Mouse (Mus musculus) neural tube, embryonic 15.5 days (tissue): ENCODE results near the gene Agpat1. TPM values are rescaled to one million over a fixed set of nuclear protein-coding genes. Genes with fewer than 3 reads are reported as not detected.

Source experiments
- ATAC-seq: fragments of 200-750 bp; cut with Nextera tagmentation; 2 replicates; pipeline ENCODE4 v1.8.0; 2017; ENCODE audit warnings: mild to moderate bottlenecking, moderate TSS enrichment, moderate library complexity; ENCODE audit not compliant: low FRiP score
- H3K27ac ChIP-seq: fragments of 300-500 bp; sonication (generic); replicated peaks from 2 replicates; pipeline ENCODE4 v1.5.1; 2015; ENCODE audit warnings: mild to moderate bottlenecking, inconsistent platforms
- H3K27me3 ChIP-seq: fragments of 300-500 bp; sonication (generic); replicated peaks from 2 replicates; pipeline ENCODE4 v1.6.1; 2015; ENCODE audit warnings: inconsistent platforms
- H3K36me3 ChIP-seq: fragments of 300-500 bp; sonication (generic); 2 replicates; pipeline ENCODE4 v1.6.1; 2015; ENCODE audit warnings: inconsistent platforms
- H3K4me1 ChIP-seq: fragments of 300-500 bp; sonication (generic); 2 replicates; pipeline ENCODE4 v1.6.1; 2015; ENCODE audit warnings: inconsistent platforms
- H3K4me2 ChIP-seq: fragments of 300-500 bp; sonication (generic); 2 replicates; pipeline ENCODE4 v1.6.1; 2015; ENCODE audit warnings: inconsistent platforms, mild to moderate bottlenecking, moderate library complexity
- H3K4me3 ChIP-seq: fragments of 300-500 bp; sonication (generic); replicated peaks from 2 replicates; pipeline ENCODE4 v1.5.1; 2015; ENCODE audit warnings: mild to moderate bottlenecking, inconsistent platforms
- H3K9ac ChIP-seq: fragments of 300-500 bp; sonication (generic); replicated peaks from 2 replicates; pipeline ENCODE4 v1.6.1; 2015; ENCODE audit warnings: mild to moderate bottlenecking, inconsistent platforms
- H3K9me3 ChIP-seq: fragments of 300-500 bp; sonication (generic); replicated peaks from 2 replicates; pipeline ENCODE4 v1.6.1; 2016; ENCODE audit warnings: inconsistent platforms
- WGBS: fragments of 180-500 bp; shearing (Covaris S2); methylation state at CpG from one replicate; pipeline ENCODE4 v1.1.7; 2015; ENCODE audit warnings: mixed read lengths; 5-methylcytosine and 5-hydroxymethylcytosine counted together
- polyA plus RNA-seq: library from polyadenylated mRNA; unstranded; fragments of >200 nt; fragmentation: Nextera tagmentation; extraction: Ambion mirVana; gene quantifications from 2 replicates; pipeline ENCODE4 v1.2.1, GENCODE M21; 2015

The Agpat1 gene
- polyA plus RNA-seq, result 109 and 133 TPM in 2 replicates

- 0% methylated on average over 35 of the region's 35 CpGs for WGBS
- Histone ChIP-seq H3K4me2 (peak within 1 kb of the TSS; percentile 97), H3K9ac (peak within 1 kb of the TSS; percentile 97), H3K4me3 (peak within 1 kb of the TSS; percentile 84), H3K4me1 (peaks cover 50% of the 10 kb centered on the region), H3K9me3 (no peaks in the 10 kb centered on the region), H3K36me3 (peaks cover 20% of the 10 kb centered on the region), H3K27ac (peak within 1 kb of the TSS; percentile 92), H3K27me3 (no peaks in the 10 kb centered on the region)
- ATAC-seq, result peak; percentile 89
These were observed at the start of gene Agpat1 for GRCm38 (mm10) chr17:34604061-34604508. Gene Agpat1, plus strand, starts transcription at chr17:34604262.

- 24% methylated on average over 5 of the region's 5 CpGs for WGBS
- H3K27me3 ChIP-seq, result 0 out of 2 replicates have a peak, but pooled peaks cover 3% of the 10 kb centered on the region
- H3K4me3 ChIP-seq, result no peak overlapping the region
- H3K9ac ChIP-seq, result no peak overlapping the region
- no peak overlapping the region for H3K27ac ChIP-seq
- no peaks in the 10 kb centered on the region for H3K36me3 ChIP-seq
- H3K4me1 ChIP-seq, result no peaks in the 10 kb centered on the region
- no peaks in the 10 kb centered on the region for H3K9me3 ChIP-seq
- H3K4me2 ChIP-seq, result no peak overlapping the region
- ATAC-seq, result no peak
These were observed 48.6 kb upstream of the Agpat1 start for GRCm38 (mm10) chr17:34555483-34555882.

- ATAC-seq, result no peak
- Histone ChIP-seq H3K27me3 (0 out of 2 replicates have a peak, but pooled peaks cover 3% of the 10 kb centered on the region), H3K4me2 (no peak overlapping the region), H3K9ac (no peak overlapping the region), H3K9me3 (no peaks in the 10 kb centered on the region), H3K4me1 (no peaks in the 10 kb centered on the region), H3K27ac (no peak overlapping the region), H3K36me3 (no peaks in the 10 kb centered on the region), H3K4me3 (no peak overlapping the region)
- WGBS, result 89% methylated on average over 8 of the region's 8 CpGs
These were observed 47.7 kb upstream of the Agpat1 start for GRCm38 (mm10) chr17:34556406-34556805.

- no peak overlapping the region for H3K4me2 ChIP-seq
- no peak overlapping the region for H3K4me3 ChIP-seq
- H3K27ac ChIP-seq, result no peak overlapping the region
- H3K4me1 ChIP-seq, result no peaks in the 10 kb centered on the region
- H3K27me3 ChIP-seq, result 0 out of 2 replicates have a peak, but pooled peaks cover 3% of the 10 kb centered on the region
- H3K36me3 ChIP-seq, result no peaks in the 10 kb centered on the region
- ATAC-seq, result no peak
- WGBS, result 52% methylated on average over 11 of the region's 11 CpGs
- no peak overlapping the region for H3K9ac ChIP-seq
- no peaks in the 10 kb centered on the region for H3K9me3 ChIP-seq
These were observed 46.7 kb upstream of the Agpat1 start for GRCm38 (mm10) chr17:34557411-34557810.

- 90% methylated on average over 7 of the region's 7 CpGs for WGBS
- Histone ChIP-seq H3K27ac (no peak overlapping the region), H3K27me3 (0 out of 2 replicates have a peak, but pooled peaks cover under 1% of the 10 kb centered on the region), H3K4me1 (0 out of 2 replicates have a peak, but pooled peaks cover 1% of the 10 kb centered on the region), H3K9me3 (no peaks in the 10 kb centered on the region), H3K9ac (no peak overlapping the region), H3K4me3 (no peak overlapping the region), H3K4me2 (no peak overlapping the region), H3K36me3 (no peaks in the 10 kb centered on the region)
- ATAC-seq, result no peak
These were observed 44.9 kb upstream of the Agpat1 start for GRCm38 (mm10) chr17:34559116-34559515.

- Histone ChIP-seq H3K4me3 (no peak overlapping the region), H3K27me3 (no peaks in the 10 kb centered on the region), H3K36me3 (no peaks in the 10 kb centered on the region), H3K27ac (no peak overlapping the region), H3K9ac (no peak overlapping the region), H3K9me3 (no peaks in the 10 kb centered on the region), H3K4me1 (0 out of 2 replicates have a peak, but pooled peaks cover 5% of the 10 kb centered on the region), H3K4me2 (no peak overlapping the region)
- 28% methylated on average over 15 of the region's 15 CpGs for WGBS
- ATAC-seq, result no peak
These were observed 44.2 kb upstream of the Agpat1 start for GRCm38 (mm10) chr17:34559895-34560294.

GRCm38 (mm10) chr17:34560438-34560837 lies 43.6 kb upstream of the Agpat1 start:
- WGBS, result 94% methylated on average over 6 of the region's 6 CpGs
- no peak for ATAC-seq

GRCm38 (mm10) chr17:34561200-34561599 lies 42.9 kb upstream of the Agpat1 start:
- Histone ChIP-seq H3K9me3 (no peaks in the 10 kb centered on the region), H3K4me3 (no peak overlapping the region), H3K27me3 (no peaks in the 10 kb centered on the region), H3K27ac (no peak overlapping the region), H3K9ac (no peak overlapping the region), H3K4me1 (0 out of 2 replicates have a peak, but pooled peaks cover 5% of the 10 kb centered on the region), H3K36me3 (no peaks in the 10 kb centered on the region), H3K4me2 (no peak overlapping the region)
- 54% methylated on average over 8 of the region's 8 CpGs for WGBS
- no peak for ATAC-seq

More at GRCm38 (mm10) chr17:34560438-34560837, 43.6 kb upstream of the Agpat1 start:
- no peak overlapping the region for H3K4me3 ChIP-seq
- no peak overlapping the region for H3K27ac ChIP-seq
- H3K36me3 ChIP-seq, result no peaks in the 10 kb centered on the region
- no peak overlapping the region for H3K9ac ChIP-seq
- H3K4me2 ChIP-seq, result no peak overlapping the region
- H3K4me1 ChIP-seq, result 0 out of 2 replicates have a peak, but pooled peaks cover 5% of the 10 kb centered on the region
- H3K9me3 ChIP-seq, result no peaks in the 10 kb centered on the region
- no peaks in the 10 kb centered on the region for H3K27me3 ChIP-seq

- H3K27ac ChIP-seq, result no peak overlapping the region
- H3K36me3 ChIP-seq, result no peaks in the 10 kb centered on the region
- 72% methylated on average over 3 of the region's 3 CpGs for WGBS
- H3K9ac ChIP-seq, result no peak overlapping the region
- 0 out of 2 replicates have a peak, but pooled peaks cover 5% of the 10 kb centered on the region for H3K4me1 ChIP-seq
- no peaks in the 10 kb centered on the region for H3K27me3 ChIP-seq
- H3K4me2 ChIP-seq, result no peak overlapping the region
- H3K4me3 ChIP-seq, result no peak overlapping the region
- ATAC-seq, result no peak
- no peaks in the 10 kb centered on the region for H3K9me3 ChIP-seq
These were observed 41.5 kb upstream of the Agpat1 start for GRCm38 (mm10) chr17:34562595-34562994.

- Histone ChIP-seq H3K4me2 (no peak overlapping the region), H3K36me3 (no peaks in the 10 kb centered on the region), H3K9me3 (no peaks in the 10 kb centered on the region), H3K27me3 (no peaks in the 10 kb centered on the region), H3K4me1 (0 out of 2 replicates have a peak, but pooled peaks cover 5% of the 10 kb centered on the region), H3K4me3 (no peak overlapping the region), H3K27ac (no peak overlapping the region), H3K9ac (no peak overlapping the region)
- ATAC-seq, result no peak
- WGBS, result 75% methylated on average over 11 of the region's 11 CpGs
These were observed 40.7 kb upstream of the Agpat1 start for GRCm38 (mm10) chr17:34563354-34563753.

GRCm38 (mm10) chr17:34564003-34564421 lies 40.0 kb upstream of the Agpat1 start, which contains the start of gene Notch4:
Gene Notch4, plus strand, starts transcription at chr17:34564268.
- no peak for ATAC-seq
- no peaks in the 10 kb centered on the region for H3K9me3 ChIP-seq
- peak within 1 kb of the TSS; percentile 23 for H3K4me2 ChIP-seq
- 5% methylated on average over 6 of the region's 6 CpGs for WGBS
- no peaks in the 10 kb centered on the region for H3K36me3 ChIP-seq
- no peak within 1 kb of the TSS for H3K9ac ChIP-seq
- H3K4me3 ChIP-seq, result 0 out of 2 replicates have a peak within 1 kb of the TSS, but pooled peaks have one; percentile 2
- H3K27me3 ChIP-seq, result no peaks in the 10 kb centered on the region
- H3K27ac ChIP-seq, result peak within 1 kb of the TSS; percentile 39; the same call in 1 of the 2 replicates
- H3K4me1 ChIP-seq, result 0 out of 2 replicates have a peak, but pooled peaks cover 5% of the 10 kb centered on the region

GRCm38 (mm10) chr17:34564796-34565195 lies 39.3 kb upstream of the Agpat1 start:
- peak overlapping the region; percentile 23 for H3K4me2 ChIP-seq
- no peaks in the 10 kb centered on the region for H3K9me3 ChIP-seq
- H3K27me3 ChIP-seq, result no peaks in the 10 kb centered on the region
- no peak for ATAC-seq
- 59% methylated on average over 3 of the region's 3 CpGs for WGBS
- H3K4me1 ChIP-seq, result 0 out of 2 replicates have a peak, but pooled peaks cover 5% of the 10 kb centered on the region
- peak overlapping the region; percentile 39; the same call in 1 of the 2 replicates for H3K27ac ChIP-seq
- no peak overlapping the region for H3K9ac ChIP-seq
- no peak overlapping the region for H3K4me3 ChIP-seq
- H3K36me3 ChIP-seq, result no peaks in the 10 kb centered on the region
